Mouse (Mus musculus) right cerebral cortex, postnatal 10 days (tissue): ENCODE measurements around the gene Clca2.
"Not testable (repeated sequence)": the region's sequence is repeated elsewhere in the genome, so short reads cannot be mapped to it uniquely, and the experiment has no call there.

Experiments used
- DNase-seq, 2 experiments: peaks; one replicate each; pipeline ENCODE4 v3.0.0; 2021; ENCODE audit warnings: low spot score in 2 of 2

The Clca2 gene

GRCm38 (mm10) chr3:145086180-145086579 lies 13.1 kb downstream of the Clca2 start:
- no peak for DNase-seq

GRCm38 (mm10) chr3:145083081-145083480 lies 16.2 kb downstream of the Clca2 start:
- no peak for DNase-seq

GRCm38 (mm10) chr3:145080904-145081303 lies 18.3 kb downstream of the Clca2 start:
- DNase-seq = no peak

GRCm38 (mm10) chr3:145078405-145078804 lies 20.8 kb downstream of the Clca2 start:
- DNase-seq = no peak

GRCm38 (mm10) chr3:145072339-145072738 lies 26.9 kb downstream of the Clca2 start:
- DNase-seq = no peak

- no peak for DNase-seq
Observed at GRCm38 (mm10) chr3:145068964-145069363, 30.3 kb downstream of the Clca2 start.

GRCm38 (mm10) chr3:145055138-145055537 lies 44.1 kb downstream of the Clca2 start:
- DNase-seq = not testable (repeated sequence)

- DNase-seq = no peak
Observed at GRCm38 (mm10) chr3:145049820-145050219, 49.4 kb downstream of the Clca2 start.

GRCm38 (mm10) chr3:145038813-145039212 lies 60.4 kb downstream of the Clca2 start:
- no peak for DNase-seq

- DNase-seq = no peak
Observed at GRCm38 (mm10) chr3:145032676-145033075, 66.6 kb downstream of the Clca2 start, which contains the start of gene Clca1. Clca1 (minus strand) TSS chr3:145032776.

GRCm38 (mm10) chr3:145028036-145028435 lies 71.2 kb downstream of the Clca2 start:
- no peak for DNase-seq

- peak; percentile 51 to 68 for DNase-seq
Observed at GRCm38 (mm10) chr3:145026750-145027149, 72.5 kb downstream of the Clca2 start.
